Mouse (Mus musculus): Measurements from ENCODE around the gene Lgals4.

- TF ChIP-seq USF1 (IDR thresholded peaks at IDR 0.05; ENCODE audit: low read depth) (no peak), CTCF (IDR thresholded peaks at IDR 0.05; ENCODE audit: control insufficient read depth, insufficient read depth, insufficient read length) (no peak), MYOG (IDR thresholded peaks at IDR 0.05; ENCODE audit: control insufficient read depth, extremely low read depth, insufficient read length) (no peak), FOSL1 (IDR thresholded peaks at IDR 0.05; ENCODE audit: insufficient read depth, low read length, poor library complexity, severe bottlenecking) (no peak), MAX (IDR thresholded peaks at IDR 0.05) (no peak), MYOD1 (IDR thresholded peaks at IDR 0.05; ENCODE audit: control insufficient read depth, insufficient read length, low read depth) (no peak)
Observed at GRCm38 (mm10) chr7:28812436-28812835, 21.2 kb upstream of the Lgals4 start.
